Mouse (Mus musculus) heart, embryonic 14.5 days (tissue): ENCODE measurements around the gene Morn3. TPM values are rescaled to one million over a fixed set of nuclear protein-coding genes. Genes with fewer than 3 reads are reported as not detected.

Experiments used
- ATAC-seq: fragments of 200-750 bp; cut with Nextera tagmentation; 2 replicates; pipeline ENCODE4 v1.8.0; 2017; ENCODE audit warnings: low read depth, moderate TSS enrichment; ENCODE audit not compliant: insufficient number of reproducible peaks, insufficient read depth, low FRiP score
- H3K27ac ChIP-seq, 2 experiments: fragments of 200-500 bp in 1 of 2; fragments of 300-500 bp in 1 of 2; sonication (generic) in 1 of 2; replicated peaks in 1 of 2; 2 replicates each; pipeline ENCODE4 v1.5.1; 2012 to 2014; ENCODE audit warnings: low read depth in 2 of 2, low read length in 2 of 2, control low read depth in 1 of 2, mild to moderate bottlenecking in 1 of 2, mixed read lengths in 1 of 2; ENCODE audit not compliant: control insufficient read depth in 1 of 2, insufficient read depth in 1 of 2
- H3K27me3 ChIP-seq: fragments of 300-500 bp; sonication (generic); 2 replicates; pipeline ENCODE4 v1.6.1; 2014; ENCODE audit warnings: mild to moderate bottlenecking, low read length, control low read depth; ENCODE audit not compliant: control insufficient read depth, insufficient read depth
- H3K36me3 ChIP-seq: fragments of 300-500 bp; sonication (generic); 2 replicates; pipeline ENCODE4 v1.6.1; 2014; ENCODE audit warnings: mild to moderate bottlenecking, control low read depth, low read length, mixed read lengths; ENCODE audit not compliant: control insufficient read depth, insufficient read depth
- H3K4me1 ChIP-seq, 2 experiments: fragments of 200-500 bp in 1 of 2; fragments of 300-500 bp in 1 of 2; sonication (generic) in 1 of 2; 2 replicates each; pipeline ENCODE4 v1.6.1; 2012 to 2014; ENCODE audit warnings: low read length in 2 of 2, control low read depth in 1 of 2, mixed read lengths in 1 of 2; ENCODE audit not compliant: control insufficient read depth in 2 of 2, insufficient read depth in 2 of 2
- H3K4me2 ChIP-seq: fragments of 300-500 bp; sonication (generic); 2 replicates; pipeline ENCODE4 v1.6.1; 2014; ENCODE audit warnings: mild to moderate bottlenecking, low read length
- H3K4me3 ChIP-seq, 2 experiments: fragments of 200-500 bp in 1 of 2; fragments of 300-500 bp in 1 of 2; sonication (generic) in 1 of 2; 2 replicates each; pipeline ENCODE4 v1.5.1; 2012 to 2014; ENCODE audit warnings: low read length in 2 of 2, mild to moderate bottlenecking in 2 of 2, control low read depth in 1 of 2, low read depth in 1 of 2, moderate library complexity in 1 of 2; ENCODE audit not compliant: control insufficient read depth in 1 of 2, insufficient read depth in 1 of 2
- H3K9ac ChIP-seq: fragments of 300-500 bp; sonication (generic); 2 replicates; pipeline ENCODE4 v1.6.1; 2014; ENCODE audit warnings: mild to moderate bottlenecking, low read length
- H3K9me3 ChIP-seq: fragments of 300-500 bp; sonication (generic); 2 replicates; pipeline ENCODE4 v1.6.1; 2016; ENCODE audit warnings: low read length, control low read depth; ENCODE audit not compliant: control insufficient read depth
- WGBS: fragments of 180-500 bp; shearing (Covaris S2); extraction: QIAGEN DNeasy Blood & Tissue Kit; methylation state at CpG from one replicate; pipeline ENCODE4 v1.1.7; 2014; 5-methylcytosine and 5-hydroxymethylcytosine counted together
- polyA plus RNA-seq: library from polyadenylated mRNA; unstranded; fragments of >200 nt; fragmentation: Nextera tagmentation; extraction: Ambion mirVana; gene quantifications from 2 replicates; pipeline ENCODE4 v1.2.1, GENCODE M21; 2014

Morn3 gene
- polyA plus RNA-seq, 1 experiment from 2014 or later, result not detected

DNA sequence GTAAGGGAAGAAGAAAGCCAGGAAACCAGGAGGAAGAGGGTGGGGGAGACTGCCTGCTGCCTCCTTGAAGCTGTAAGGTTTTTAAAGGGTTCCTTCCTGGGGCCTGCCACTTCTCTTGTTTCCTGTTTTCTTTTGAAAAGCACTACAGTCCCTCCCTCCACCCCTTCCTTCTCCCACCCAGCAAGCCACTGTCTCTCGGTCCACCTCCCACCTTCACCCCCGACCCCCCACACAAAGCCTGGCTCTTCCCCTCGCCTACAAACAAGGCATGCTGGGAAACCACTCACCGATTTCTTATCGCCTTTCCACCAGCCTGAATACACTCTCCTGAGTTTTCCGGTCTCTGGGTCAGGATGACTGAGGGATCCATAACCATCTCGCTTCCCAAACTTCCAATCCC lies 6.0 kb downstream of the Morn3 start:
- H3K27ac ChIP-seq, result peak overlapping the region; percentile 53 to 68
- ATAC-seq, result no peak
- no peak overlapping the region; the same call in 1 of the 2 replicates for H3K9ac ChIP-seq
- H3K4me3 ChIP-seq, result no peak overlapping the region
- H3K9me3 ChIP-seq, result no peaks in the 10 kb centered on the region
- 37% methylated on average over 7 of the region's 7 CpGs for WGBS
- H3K27me3 ChIP-seq, result no peaks in the 10 kb centered on the region
- H3K4me2 ChIP-seq, result peak overlapping the region; percentile 11; the same call in 1 of the 2 replicates
- H3K4me1 ChIP-seq, result peaks cover 7 to 11% of the 10 kb centered on the region in 2 experiments
- H3K36me3 ChIP-seq, result no peaks in the 10 kb centered on the region

GRCm38 (mm10) chr5:123039120-123039752 lies 7.6 kb downstream of the Morn3 start:
- H3K27ac ChIP-seq, result no peak overlapping the region; a peak in 1 of 4 replicates
- no peaks in the 10 kb centered on the region for H3K27me3 ChIP-seq
- WGBS, result 3% methylated on average over 25 of the region's 25 CpGs
- H3K9ac ChIP-seq, result peak overlapping the region; percentile 59
- peak overlapping the region; percentile 67 for H3K4me2 ChIP-seq
- no peaks in the 10 kb centered on the region for H3K36me3 ChIP-seq
- H3K4me1 ChIP-seq, result peaks cover 7 to 8% of the 10 kb centered on the region in 2 experiments; a peak in 3 of 4 replicates
- H3K4me3 ChIP-seq, result peak overlapping the region; percentile 34 to 48
- no peaks in the 10 kb centered on the region for H3K9me3 ChIP-seq
- peak; percentile 51; the same call in 1 of the 2 replicates for ATAC-seq

DNA sequence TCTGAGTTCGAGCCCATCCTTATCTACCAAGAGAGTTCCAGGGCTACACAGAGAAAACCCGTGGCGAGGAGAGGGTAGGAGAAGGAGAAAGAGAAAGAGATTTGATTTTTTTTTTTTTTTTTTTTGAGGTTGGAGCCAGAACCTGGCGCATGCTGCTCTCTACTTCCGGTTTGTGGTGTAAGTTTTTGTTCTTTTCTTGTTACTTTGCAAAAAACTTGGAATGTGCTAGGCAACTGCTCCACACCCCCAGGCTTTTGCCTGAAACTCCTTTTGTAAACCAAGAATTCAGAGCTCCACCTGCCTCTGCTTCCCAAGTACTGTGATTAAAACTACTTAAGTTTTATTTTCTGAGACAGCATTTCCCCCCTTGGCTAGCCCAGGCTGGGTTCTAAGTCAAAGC lies 8.7 kb downstream of the Morn3 start:
- Histone ChIP-seq H3K9ac (no peak overlapping the region), H3K4me3 (no peak overlapping the region), H3K27ac (no peak overlapping the region), H3K36me3 (no peaks in the 10 kb centered on the region), H3K4me2 (no peak overlapping the region), H3K27me3 (no peaks in the 10 kb centered on the region), H3K9me3 (no peaks in the 10 kb centered on the region), H3K4me1 (peaks cover 7 to 8% of the 10 kb centered on the region in 2 experiments; a peak in 3 of 4 replicates)
- ATAC-seq, result no peak
- 79% methylated on average over 5 of the region's 5 CpGs for WGBS

DNA sequence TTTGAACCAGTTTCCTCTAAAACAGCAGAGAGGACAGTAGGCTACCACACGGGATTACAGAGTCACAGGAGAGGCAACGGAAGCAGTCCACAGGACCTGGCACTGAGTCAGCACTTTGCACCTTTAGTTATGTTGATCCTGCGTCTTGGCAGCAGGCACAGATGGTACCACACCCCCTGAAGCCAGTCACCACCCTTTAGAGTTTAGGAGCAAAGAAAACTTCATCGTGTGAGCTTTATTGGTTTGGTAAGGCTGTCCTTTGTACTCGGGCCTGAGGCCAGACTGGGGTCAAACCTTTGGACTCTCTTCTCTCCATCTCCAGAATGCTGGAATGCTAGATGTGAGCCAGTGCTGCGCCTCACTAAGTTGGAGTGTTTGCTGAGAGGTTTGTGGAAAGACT lies 11.3 kb downstream of the Morn3 start:
- no peak for ATAC-seq
- 29% methylated on average over 6 of the region's 6 CpGs for WGBS

DNA sequence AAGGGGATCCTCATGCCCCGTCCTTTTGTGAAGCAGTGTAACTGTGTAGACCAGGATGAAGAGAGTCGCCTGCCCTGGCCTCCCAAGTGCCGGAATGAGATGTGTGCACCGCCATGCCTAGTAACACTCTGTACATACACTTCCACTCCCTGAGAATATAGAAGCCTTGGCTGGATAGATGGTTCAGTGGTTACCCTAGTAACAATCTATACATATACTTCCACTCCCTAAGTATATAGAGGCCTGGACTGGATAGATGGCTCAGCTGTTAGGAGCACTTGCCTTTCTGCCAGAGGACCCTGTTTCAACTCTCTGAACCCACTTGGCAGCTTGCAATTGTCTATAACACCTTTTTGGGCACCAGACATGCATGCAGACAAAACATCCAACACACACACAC lies 11.7 kb downstream of the Morn3 start:
- Histone ChIP-seq H3K4me1 (peaks cover 7 to 8% of the 10 kb centered on the region in 2 experiments; a peak in 3 of 4 replicates), H3K27ac (no peak overlapping the region), H3K4me2 (no peak overlapping the region), H3K36me3 (peaks cover 21% of the 10 kb centered on the region), H3K4me3 (no peak overlapping the region), H3K9me3 (0 out of 2 replicates have a peak, but pooled peaks cover 4% of the 10 kb centered on the region), H3K9ac (no peak overlapping the region), H3K27me3 (no peaks in the 10 kb centered on the region)
- no peak for ATAC-seq
- 79% methylated on average over 4 of the region's 4 CpGs for WGBS

More for the DNA sequence above, 11.3 kb downstream of the Morn3 start:
- no peaks in the 10 kb centered on the region for H3K27me3 ChIP-seq
- H3K4me1 ChIP-seq, result peaks cover 7 to 8% of the 10 kb centered on the region in 2 experiments; a peak in 3 of 4 replicates
- H3K4me2 ChIP-seq, result no peak overlapping the region
- no peak overlapping the region for H3K4me3 ChIP-seq
- H3K9ac ChIP-seq, result no peak overlapping the region
- H3K9me3 ChIP-seq, result 0 out of 2 replicates have a peak, but pooled peaks cover 4% of the 10 kb centered on the region
- H3K27ac ChIP-seq, result no peak overlapping the region
- peaks cover 16% of the 10 kb centered on the region for H3K36me3 ChIP-seq

- no peak for ATAC-seq
- no peak overlapping the region for H3K27ac ChIP-seq
- no peaks in the 10 kb centered on the region for H3K27me3 ChIP-seq
- no peak overlapping the region for H3K4me2 ChIP-seq
- H3K4me3 ChIP-seq, result no peak overlapping the region
- H3K9me3 ChIP-seq, result 0 out of 2 replicates have a peak, but pooled peaks cover 4% of the 10 kb centered on the region
- peaks cover 0 to under 1% of the 10 kb centered on the region in 2 experiments; a peak in 2 of 4 replicates for H3K4me1 ChIP-seq
- peaks cover 35% of the 10 kb centered on the region for H3K36me3 ChIP-seq
- no peak overlapping the region for H3K9ac ChIP-seq
- 71% methylated on average over 7 of the region's 7 CpGs for WGBS
Measured at GRCm38 (mm10) chr5:123033646-123034160, 13.1 kb downstream of the Morn3 start.

- H3K27ac ChIP-seq, result no peak overlapping the region
Measured at GRCm38 (mm10) chr5:123031312-123031711, 15.5 kb downstream of the Morn3 start.

More at GRCm38 (mm10) chr5:123031312-123031711, 15.5 kb downstream of the Morn3 start:
- no peak for ATAC-seq
- Histone ChIP-seq H3K4me3 (no peak overlapping the region), H3K27me3 (no peaks in the 10 kb centered on the region), H3K4me1 (peaks cover 2 to 11% of the 10 kb centered on the region in 2 experiments; a peak in 3 of 4 replicates), H3K9ac (no peak overlapping the region), H3K4me2 (no peak overlapping the region), H3K36me3 (peaks cover 36% of the 10 kb centered on the region), H3K9me3 (0 out of 2 replicates have a peak, but pooled peaks cover 4% of the 10 kb centered on the region)
- WGBS, result 99% methylated on average over 3 of the region's 3 CpGs
